Mouse (Mus musculus) layer of hippocampus, postnatal 36 days (tissue): ENCODE data around the gene Olfm4. TPM values are rescaled to one million over a fixed set of nuclear protein-coding genes. Genes with fewer than 3 reads are reported as not detected.

ENCODE experiments used
- DNase-seq, 2 experiments: peaks; one replicate each; pipeline ENCODE4 v3.0.0; 2022
- total RNA-seq, 2 experiments: library from RNA; stranded (reverse); gene quantifications; 2 replicates each; pipeline ENCODE4 v1.2.3; 2021

Olfm4 gene
- 1 to 10 TPM; 2.6 to 4.9 TPM for total RNA-seq

DNA sequence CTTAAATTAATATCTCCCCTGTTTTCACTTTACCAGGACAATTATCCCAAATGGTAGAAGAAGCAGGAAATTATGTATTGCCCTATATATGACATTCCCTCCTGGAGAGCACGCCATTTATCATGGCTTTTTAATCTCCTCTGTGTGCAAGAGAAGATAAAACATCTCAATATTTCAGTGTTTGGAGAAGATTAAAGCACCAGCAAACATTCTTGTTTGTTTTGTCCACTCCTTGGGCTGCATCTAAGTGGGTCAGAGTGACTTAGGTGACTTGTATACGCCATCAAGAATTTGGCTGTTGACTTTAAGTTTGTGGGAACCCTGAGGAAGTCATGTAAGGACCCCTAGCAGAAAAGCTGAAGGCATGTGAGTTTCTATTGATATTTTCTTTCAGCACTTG lies at the start of gene Olfm4:
TSS of gene Olfm4 (plus strand) at position 301 of the 400 bp plus-strand sequence.
- no peak for DNase-seq

GRCm38 (mm10) chr14:79934426-79934825 lies 49.5 kb upstream of the Olfm4 start:
- DNase-seq, result no peak

GRCm38 (mm10) chr14:79936879-79937468 lies 46.9 kb upstream of the Olfm4 start:
- DNase-seq, result no peak

GRCm38 (mm10) chr14:79945876-79946275 lies 38.0 kb upstream of the Olfm4 start:
- no peak for DNase-seq

- DNase-seq, result no peak
These were observed 28.2 kb upstream of the Olfm4 start for GRCm38 (mm10) chr14:79955678-79956077.

GRCm38 (mm10) chr14:79957789-79958487 lies 25.9 kb upstream of the Olfm4 start:
- no peak for DNase-seq

GRCm38 (mm10) chr14:79961187-79961586 lies 22.7 kb upstream of the Olfm4 start:
- DNase-seq, result no peak

DNA sequence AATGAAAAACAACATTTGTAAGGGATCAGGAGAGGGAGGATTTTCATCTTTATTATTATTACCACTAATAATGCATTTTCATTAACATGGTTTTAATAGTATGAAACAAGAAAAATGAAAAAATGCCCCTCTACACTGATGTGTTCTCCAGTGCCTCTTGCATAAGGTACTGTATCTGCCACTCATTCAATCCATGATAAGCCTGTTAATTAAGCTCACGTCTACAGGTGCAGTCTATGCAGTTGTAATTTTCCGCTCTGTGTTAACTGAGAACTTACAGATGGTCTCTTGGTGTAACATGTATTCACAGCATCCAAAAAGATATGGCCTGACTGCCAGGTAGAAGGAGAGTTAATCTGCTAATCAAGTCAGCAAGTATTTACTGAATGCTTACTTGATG lies 22.3 kb upstream of the Olfm4 start:
- no peak for DNase-seq

DNA sequence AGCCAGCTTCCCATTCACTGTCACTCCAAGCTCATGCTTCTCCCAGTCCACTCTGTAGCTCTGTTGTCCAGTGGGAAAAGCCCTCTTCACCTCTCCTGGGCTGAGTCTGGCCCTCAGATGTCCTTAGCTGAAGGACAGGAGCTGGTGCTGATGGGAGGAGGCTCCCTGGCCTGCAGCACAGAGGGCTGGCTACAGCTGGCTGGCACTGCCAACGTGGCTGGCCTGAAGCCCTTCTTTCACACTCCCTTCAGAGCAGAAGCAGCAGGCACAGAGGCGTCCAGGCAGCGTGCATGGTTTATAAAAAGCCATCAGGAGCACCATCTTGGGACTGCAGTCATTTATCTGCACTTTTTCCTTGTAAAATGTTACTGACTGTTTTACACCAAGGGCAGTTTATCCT lies 13.7 kb upstream of the Olfm4 start:
- peak; percentile 53 to 62 for DNase-seq

- no peak for DNase-seq
These were observed 12.7 kb upstream of the Olfm4 start for GRCm38 (mm10) chr14:79970928-79971738.

- no peak for DNase-seq
These were observed 2.4 kb upstream of the Olfm4 start for GRCm38 (mm10) chr14:79981437-79981836.

DNA sequence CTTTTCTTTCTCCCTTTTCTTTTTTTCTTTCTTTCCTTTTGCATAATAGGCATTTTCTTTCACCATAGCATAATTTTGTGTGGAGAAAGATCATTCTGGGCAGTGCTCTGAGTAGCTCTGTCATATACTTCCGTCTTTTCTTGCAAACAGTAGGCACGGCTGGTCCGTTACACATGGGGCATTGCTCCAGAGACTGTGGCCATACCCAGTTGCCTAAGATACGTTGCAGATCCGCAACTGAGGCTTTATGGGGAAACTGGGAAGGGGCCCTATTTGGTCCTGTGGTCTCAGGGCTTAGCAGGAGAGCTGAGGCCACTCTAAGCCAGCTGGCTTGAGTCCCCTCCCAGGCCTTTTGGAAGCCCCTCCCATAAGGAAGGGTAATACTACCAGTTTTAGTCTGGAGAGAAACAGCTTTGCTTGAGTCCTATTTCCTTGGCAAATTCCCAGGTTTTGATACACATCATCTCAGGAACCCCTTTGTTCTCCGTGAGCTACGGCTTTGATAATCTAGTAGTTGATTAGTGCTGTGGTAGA lies 1.3 kb downstream of the Olfm4 start:
- DNase-seq, result no peak

GRCm38 (mm10) chr14:79985696-79986095 lies 1.8 kb downstream of the Olfm4 start:
- no peak for DNase-seq

DNA sequence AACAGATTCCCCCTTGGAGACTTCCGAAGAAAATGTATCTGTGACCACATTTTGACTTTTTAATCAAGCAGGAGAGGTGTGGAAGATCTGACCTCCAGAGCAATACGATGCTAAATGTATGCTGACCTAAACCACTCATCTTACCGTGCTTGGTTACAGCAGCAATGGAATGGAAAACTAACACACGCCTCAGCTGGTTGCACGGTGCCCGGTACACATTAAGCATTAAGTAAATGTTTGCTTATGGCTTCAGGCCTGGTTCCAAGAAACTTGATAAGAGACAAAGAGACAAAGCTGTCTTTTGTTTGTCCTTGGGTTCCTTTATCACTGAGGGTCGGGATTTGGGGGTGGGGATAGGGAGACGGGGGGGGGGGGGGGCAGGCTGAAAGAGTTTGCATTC lies 3.0 kb downstream of the Olfm4 start:
- DNase-seq, result no peak

- no peak for DNase-seq
These were observed 5.9 kb downstream of the Olfm4 start for GRCm38 (mm10) chr14:79989785-79990184.

DNA sequence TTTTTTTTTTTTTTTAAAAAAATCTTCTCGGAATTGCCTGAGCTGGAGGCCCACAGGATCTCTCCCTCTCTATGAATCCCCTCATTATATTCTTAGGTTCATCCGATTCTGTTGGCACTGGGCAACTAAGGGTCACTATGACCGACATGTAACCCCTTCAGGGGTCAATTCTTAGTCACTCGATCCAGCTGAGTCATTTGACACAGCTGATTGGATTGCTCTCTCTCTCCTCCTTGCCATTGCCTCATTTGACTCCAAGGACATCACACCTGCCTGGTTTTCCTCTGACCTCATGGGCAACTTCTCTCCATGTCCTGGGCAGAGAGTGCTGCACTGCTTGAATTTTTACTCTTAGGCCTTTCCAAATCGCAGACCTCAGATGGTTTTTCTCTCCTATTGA lies 6.7 kb downstream of the Olfm4 start:
- DNase-seq, result no peak

DNA sequence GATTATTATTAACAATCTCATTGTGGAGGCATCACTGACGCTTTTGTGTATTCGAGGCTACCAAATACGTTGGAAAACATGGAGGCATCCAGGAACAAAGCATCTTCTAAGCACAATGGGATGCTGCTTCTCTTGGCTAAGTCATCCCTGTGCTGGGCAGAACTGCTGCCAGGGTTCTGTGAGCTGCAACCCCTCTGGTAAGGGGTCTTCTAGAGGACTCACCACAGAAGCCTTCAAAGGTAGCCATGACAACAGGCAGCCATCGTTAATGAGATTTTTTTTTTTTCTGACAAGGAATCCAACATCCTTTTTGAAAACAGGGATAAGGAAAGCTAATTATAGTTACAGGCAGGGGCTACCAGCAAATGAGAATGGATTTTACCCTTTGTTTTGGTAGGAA lies 13.7 kb downstream of the Olfm4 start:
- DNase-seq, result no peak

DNA sequence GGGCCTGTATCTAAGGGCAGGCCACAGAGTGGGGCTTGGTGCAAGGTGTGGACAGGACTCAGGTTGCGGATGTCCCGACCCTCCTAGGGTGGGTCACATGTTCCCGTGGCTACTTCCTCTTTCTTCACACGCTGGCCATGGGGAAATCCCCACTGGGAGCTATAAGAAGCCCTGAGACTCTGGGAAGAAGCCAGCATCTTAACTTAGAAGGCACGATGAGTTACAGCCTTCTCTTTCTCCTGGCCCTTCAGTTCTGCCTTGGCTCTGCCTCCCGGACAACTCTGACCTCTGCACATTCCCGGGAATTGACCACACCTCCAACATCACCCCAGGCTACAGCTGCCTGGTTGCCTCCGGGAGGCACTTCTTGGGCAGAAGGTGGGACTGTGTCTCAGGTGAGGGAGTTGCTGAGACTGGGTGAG lies 16.2 kb downstream of the Olfm4 start:
- DNase-seq, result no peak

- no peak for DNase-seq
These were observed 23.8 kb downstream of the Olfm4 start for GRCm38 (mm10) chr14:80007686-80008085.

DNA sequence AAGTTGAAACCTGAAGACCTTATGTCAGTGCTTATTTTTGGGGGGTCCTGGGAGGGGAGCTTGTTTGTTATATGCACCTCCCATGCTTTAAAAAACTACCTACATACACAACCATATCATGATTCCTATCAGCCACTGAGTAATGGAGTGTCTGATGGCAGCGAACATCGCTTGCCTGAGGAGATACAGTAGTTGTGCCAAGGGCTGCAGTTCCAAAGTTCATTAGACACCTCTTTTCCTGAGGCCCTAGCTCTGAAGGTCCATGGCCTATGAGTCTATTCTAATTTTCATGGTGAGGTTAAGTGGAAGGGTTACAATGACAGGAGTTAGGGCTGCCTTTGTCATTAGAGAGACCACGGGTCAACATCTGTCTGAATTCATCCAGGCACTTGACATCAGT lies 26.5 kb downstream of the Olfm4 start:
- DNase-seq, result no peak

GRCm38 (mm10) chr14:80014966-80015365 lies 31.1 kb downstream of the Olfm4 start:
- no peak for DNase-seq

- DNase-seq, result no peak
These were observed 32.2 kb downstream of the Olfm4 start for GRCm38 (mm10) chr14:80016112-80016511.

GRCm38 (mm10) chr14:80026078-80026477 lies 42.2 kb downstream of the Olfm4 start:
- peak; percentile 29 to 51 for DNase-seq
